Mouse (Mus musculus) adrenal gland, adult 8-10 months (tissue): Measurements from ENCODE around the gene Slc12a3. TPM values are rescaled to one million over a fixed set of nuclear protein-coding genes. Genes with fewer than 3 reads are reported as not detected.

ENCODE experiments used
- DNase-seq: peaks from one replicate; pipeline ENCODE4 v3.0.0; 2022
- total RNA-seq, 4 experiments: library from RNA; stranded (reverse); gene quantifications; 2 replicates each; pipeline ENCODE4 v1.2.4; 2022

Slc12a3 gene
- total RNA-seq, 4 experiments from 2014 or later, result 0.16 TPM; not detected in 3

DNA sequence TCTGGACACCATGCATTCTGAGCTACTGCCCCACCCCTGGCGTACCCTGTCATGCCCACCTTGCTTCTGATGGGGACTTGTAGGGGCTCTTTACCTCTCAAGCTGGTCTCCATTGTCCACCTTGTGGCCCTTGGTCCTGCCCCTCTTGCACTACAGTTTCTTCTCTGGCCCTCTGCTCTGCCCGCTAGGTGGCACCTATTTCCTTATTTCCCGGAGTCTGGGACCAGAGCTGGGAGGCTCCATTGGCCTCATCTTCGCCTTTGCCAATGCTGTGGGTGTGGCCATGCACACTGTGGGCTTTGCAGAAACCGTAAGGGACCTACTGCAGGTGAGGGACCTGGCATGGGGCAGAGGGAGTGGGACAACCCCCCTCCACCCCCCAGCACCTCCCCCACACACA lies 4.3 kb downstream of the Slc12a3 start:
- DNase-seq, result no peak

DNA sequence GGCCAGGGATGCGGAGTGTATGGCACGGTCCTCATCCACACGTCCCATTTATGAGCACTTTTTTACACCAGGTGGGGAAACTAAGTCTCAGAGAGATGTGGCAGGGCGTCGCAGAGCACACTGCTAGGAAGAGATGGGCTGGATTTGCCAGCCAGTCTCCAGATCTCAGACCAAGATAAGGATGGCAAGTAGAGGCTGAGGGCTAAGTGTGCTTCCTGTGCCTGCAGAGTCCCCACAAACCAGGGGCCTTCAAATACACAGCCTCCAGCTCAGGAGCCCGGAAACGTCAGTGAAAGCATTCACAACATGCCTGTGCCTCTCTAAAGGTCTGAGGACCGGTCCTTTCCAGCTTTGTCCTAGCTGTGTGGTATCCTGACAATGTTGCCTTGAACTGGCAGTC lies 8.6 kb downstream of the Slc12a3 start:
- no peak for DNase-seq

- no peak for DNase-seq
Measured at GRCm38 (mm10) chr8:94340796-94341195, 11.8 kb downstream of the Slc12a3 start.

GRCm38 (mm10) chr8:94342691-94343090 lies 13.7 kb downstream of the Slc12a3 start:
- no peak for DNase-seq

DNA sequence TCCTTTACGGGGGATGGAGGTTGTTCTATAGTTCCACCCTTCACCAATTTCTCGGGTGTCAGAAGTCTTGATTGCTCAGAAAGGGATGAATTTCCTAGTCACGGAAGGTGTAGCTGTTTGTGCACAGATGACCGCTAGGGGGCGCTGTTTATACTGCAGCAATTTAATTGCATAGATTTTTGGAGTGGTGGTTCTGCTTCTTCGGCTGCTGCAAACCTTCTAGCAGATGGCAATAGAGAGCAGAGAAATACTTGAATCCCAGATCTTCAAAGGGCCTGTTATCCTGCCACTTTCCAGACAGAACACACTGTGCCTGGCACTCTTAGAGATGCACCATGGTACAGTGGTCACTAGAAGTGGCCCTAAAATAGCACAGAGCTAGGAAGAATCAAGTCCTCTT lies 14.3 kb downstream of the Slc12a3 start:
- peak; percentile 66 for DNase-seq

DNA sequence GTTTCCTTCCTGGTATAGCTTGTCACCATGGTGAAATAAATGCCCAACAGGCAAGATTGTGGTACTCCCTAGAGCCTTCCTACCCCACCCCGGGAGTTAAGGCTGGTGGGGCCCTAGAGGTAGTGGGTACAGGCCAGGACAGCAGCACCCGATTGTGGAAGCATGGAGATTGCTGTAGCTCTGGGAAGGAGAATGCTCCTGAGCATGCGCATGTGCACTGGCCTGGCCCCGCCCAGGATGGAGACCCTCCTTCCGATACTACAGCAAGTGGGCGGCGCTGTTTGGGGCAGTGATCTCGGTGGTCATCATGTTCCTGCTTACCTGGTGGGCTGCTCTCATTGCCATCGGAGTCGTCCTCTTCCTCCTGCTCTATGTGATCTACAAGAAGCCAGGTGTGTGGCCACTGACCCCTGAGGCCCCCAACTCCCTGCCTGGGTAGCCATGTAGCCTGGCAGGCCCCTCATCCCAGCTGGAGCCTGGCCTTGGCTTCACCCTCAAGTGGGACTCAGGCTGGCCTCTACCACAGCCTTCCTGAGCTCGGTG lies 14.8 kb downstream of the Slc12a3 start:
- no peak for DNase-seq

DNA sequence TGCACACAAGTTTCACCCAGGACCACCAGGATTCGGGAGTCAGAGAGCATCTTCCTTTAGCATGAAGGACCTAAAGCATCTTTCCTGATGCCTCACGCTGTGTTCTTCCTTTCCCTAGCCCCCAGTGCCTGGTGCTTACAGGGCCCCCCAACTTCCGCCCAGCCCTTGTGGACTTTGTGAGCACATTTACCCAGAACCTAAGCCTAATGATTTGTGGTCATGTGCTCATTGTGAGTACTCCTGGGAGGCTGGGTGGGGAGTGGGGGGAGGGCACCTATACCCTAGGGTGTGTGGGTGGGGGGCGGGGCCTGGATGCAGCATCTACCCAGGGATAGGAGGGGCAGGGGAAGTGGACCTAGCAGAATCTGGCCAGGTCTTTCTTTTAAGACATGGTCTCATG lies 16.7 kb downstream of the Slc12a3 start:
- no peak for DNase-seq

DNA sequence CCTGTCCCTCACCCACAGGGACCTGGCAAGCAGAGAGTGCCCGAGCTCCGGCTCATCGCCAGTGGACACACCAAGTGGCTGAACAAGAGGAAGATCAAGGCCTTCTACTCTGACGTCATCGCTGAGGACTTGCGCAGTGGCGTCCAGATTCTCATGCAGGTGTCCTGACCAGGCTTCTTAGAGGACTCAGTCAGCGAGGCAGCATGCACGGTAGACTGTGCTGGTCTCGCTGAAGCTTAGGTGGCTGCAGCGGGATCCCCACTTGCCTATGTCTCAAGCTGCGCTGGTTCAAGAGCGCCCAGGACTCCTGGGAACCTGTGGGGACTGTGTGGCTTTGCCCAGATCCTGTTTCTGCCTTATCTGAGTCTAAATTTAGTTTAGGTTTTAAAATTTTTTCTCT lies 17.3 kb downstream of the Slc12a3 start:
- no peak for DNase-seq

- no peak for DNase-seq
Measured at GRCm38 (mm10) chr8:94348425-94348824, 19.4 kb downstream of the Slc12a3 start.

- no peak for DNase-seq
Measured at GRCm38 (mm10) chr8:94354069-94354531, 25.1 kb downstream of the Slc12a3 start.

DNA sequence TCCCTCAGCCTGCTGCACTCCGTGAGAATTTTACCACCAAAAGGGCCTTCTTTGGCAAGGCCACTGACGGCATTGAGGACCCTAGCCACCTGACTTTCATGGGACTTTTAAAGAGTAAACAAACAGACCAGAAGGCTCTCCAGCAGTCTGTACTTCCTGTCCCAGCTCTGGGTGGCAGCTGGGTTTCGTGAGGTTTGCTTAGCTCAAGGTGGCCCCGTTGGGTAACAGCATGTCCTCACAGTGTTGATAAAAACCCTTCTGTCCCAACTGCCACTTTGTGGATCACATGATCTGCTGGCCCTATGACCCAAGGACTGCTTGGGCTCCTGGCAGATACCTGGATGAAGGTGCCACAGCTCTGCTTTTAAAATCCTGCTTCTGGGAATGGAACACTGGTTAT lies 25.6 kb downstream of the Slc12a3 start:
- DNase-seq, result no peak

- DNase-seq, result no peak
Measured at GRCm38 (mm10) chr8:94357220-94357619, 28.2 kb downstream of the Slc12a3 start.

DNA sequence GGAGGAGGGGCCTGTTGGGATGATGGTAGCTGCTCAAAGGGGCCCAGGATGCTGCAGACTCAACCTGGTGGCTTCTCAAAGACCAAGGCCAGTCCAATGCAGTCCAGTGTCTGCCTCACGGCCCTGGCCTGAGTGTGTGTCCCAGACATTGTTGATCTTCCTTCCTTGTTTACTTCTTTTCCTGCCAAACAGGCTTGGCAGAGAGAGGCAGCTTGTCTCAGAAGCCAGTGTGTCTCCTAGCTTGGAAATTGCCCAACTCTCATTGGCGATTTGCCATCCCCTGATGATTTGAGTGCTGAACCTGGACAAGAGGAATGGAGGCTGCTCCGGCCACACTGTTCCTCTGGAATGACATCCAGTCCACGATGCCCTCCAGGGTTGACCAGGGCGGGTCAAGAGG lies 29.5 kb downstream of the Slc12a3 start:
- peak; percentile 78 for DNase-seq

DNA sequence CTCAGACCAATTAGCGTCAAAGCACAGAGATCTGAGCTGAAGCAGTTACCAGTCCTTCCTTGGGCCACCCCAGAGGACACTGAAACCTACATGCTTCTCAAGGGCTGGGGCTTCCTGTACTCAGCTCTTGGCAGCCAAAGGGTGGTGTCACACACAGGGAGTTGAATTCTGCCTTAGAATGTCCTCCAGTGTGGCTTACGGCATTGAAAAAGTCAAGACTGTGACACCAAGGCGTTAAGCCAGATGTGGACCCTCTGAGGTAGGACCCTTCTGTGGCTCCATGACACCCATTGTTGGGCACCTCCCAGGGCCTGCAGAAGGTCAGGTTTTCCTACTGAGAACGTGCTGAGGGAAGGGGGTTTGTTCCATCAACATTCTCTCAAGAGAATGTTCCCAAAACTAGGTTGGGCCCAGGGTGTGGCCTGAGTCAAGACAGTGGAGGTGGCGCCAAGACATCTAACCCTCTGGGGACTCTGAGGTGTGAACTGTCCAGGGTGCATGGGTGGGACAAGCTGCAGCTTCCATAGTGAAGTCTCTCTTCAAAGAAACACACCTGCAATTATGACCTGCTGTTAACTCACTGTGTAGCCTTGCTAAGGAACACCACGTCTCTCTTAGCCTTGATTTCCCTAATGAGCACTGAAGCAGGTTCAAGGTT lies 32.9 kb downstream of the Slc12a3 start:
- DNase-seq, result no peak

GRCm38 (mm10) chr8:94362607-94363239 lies 33.7 kb downstream of the Slc12a3 start:
- DNase-seq, result no peak

GRCm38 (mm10) chr8:94363288-94363688 lies 34.3 kb downstream of the Slc12a3 start:
- DNase-seq, result peak; percentile 61

GRCm38 (mm10) chr8:94363906-94364305 lies 34.9 kb downstream of the Slc12a3 start:
- peak; percentile 62 for DNase-seq

DNA sequence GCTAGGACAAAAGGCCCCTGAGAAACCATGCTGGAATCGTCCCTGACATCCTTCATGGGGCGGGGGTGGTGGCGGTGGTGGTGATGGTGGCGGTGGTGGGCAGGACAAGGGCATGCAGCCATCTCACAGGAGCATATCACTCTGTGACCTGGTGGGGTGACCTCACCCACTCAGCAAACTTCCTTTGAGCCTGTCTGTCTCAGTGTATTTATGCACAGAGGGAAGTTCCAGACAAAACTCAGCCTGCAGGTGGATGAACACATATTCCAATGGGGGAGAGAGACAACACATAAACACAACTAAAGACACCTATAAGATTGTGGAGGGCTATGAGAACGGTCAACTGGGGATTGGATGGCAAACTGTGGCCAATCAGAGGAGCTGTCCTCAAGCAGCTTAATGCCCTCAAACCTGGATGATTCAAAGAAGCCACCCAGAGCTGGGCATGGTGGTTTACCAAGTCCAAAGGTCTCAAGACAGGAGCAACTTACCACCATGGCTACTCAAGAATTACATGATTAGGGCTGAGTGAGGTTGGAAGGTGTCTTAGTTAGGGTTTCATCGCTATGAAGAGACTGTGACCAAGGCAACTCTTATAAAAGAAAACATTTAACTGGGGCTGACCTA lies 35.8 kb downstream of the Slc12a3 start:
- no peak for DNase-seq

- DNase-seq, result peak; percentile 63
Measured at GRCm38 (mm10) chr8:94365410-94365981, 36.5 kb downstream of the Slc12a3 start.

GRCm38 (mm10) chr8:94370839-94371238 lies 41.8 kb downstream of the Slc12a3 start:
- no peak for DNase-seq

- no peak for DNase-seq
Measured at GRCm38 (mm10) chr8:94372955-94373599, 44.1 kb downstream of the Slc12a3 start.

DNA sequence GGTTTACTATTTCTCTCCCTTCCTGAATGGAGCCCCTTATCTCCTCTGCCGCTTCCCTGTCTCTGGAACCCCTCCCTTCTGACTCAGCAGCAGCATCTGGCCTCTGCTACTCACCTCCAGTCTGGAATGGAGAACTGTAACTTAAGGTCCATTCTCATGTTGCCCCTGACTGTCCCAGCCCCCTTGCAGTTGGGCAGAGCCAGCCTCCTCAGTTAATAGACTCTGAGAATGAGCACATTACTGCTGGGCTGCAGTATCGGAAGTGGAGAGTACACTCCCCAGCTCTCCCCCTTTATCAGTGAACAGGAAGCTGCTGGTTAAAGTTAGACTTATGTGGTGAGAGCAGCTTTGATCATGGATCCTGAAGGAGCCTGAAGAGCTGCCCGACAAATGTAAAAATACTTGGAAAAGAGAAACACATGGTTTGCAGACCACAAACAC lies 46.6 kb downstream of the Slc12a3 start:
- no peak for DNase-seq

- DNase-seq, result no peak
Measured at GRCm38 (mm10) chr8:94376176-94376575, 47.2 kb downstream of the Slc12a3 start.
